Mouse (Mus musculus) spleen, adult 2 months (tissue): ENCODE data around the gene Selenop.

Experiments
- CTCF ChIP-seq: fragments of 200-500 bp; IDR thresholded peaks from 2 replicates; pipeline ENCODE4 v1.5.1; 2011; ENCODE audit warnings: mild to moderate bottlenecking, inconsistent platforms; ENCODE audit not compliant: insufficient read depth, insufficient read length, insufficient replicate concordance; ENCODE audit errors: extremely low read depth
- POLR2A ChIP-seq: fragments of 200-500 bp; IDR thresholded peaks from 2 replicates; pipeline ENCODE4 v1.6.1; 2011; ENCODE audit warnings: low read depth, low read length, inconsistent platforms

GRCm38 (mm10) chr15:3281737-3282136, 13.4 kb downstream of the Selenop start:
- TF ChIP-seq CTCF: no peak
- no peak for TF ChIP-seq POLR2A
